In genomic region chr5:140107907-140108306, GRCm38 (mm10) we compare ENCODE assay signal across 19 mouse cellular contexts.
DNase-seq lines count a peak whose midpoint lies in the region; ATAC-seq and TF ChIP-seq lines count a peak whose summit lies in the region.
"Had no signal": no experiment of that assay in that cellular context is flagged by ENCODE, and none has a peak within 500 bp of the region (broad histone marks: within the 10 kb centered on the region; RNA-seq: fewer than 3 reads in every experiment).

No protein-coding gene starts in this region.

- no peaks in the 10 kb centered on the region for H3K9me3 ChIP-seq in intestine, embryonic 15.5 days
- H3K9me3 ChIP-seq: forebrain, embryonic 15.5 days; hindbrain, embryonic 12.5 days had no signal

- no peak overlapping the region for H3K4me3 ChIP-seq in layer of hippocampus, adult 2 months
- no peak overlapping the region for H3K4me3 ChIP-seq in small intestine, adult 2 months (ENCODE audit: low read depth, low read length)
- no peak overlapping the region for H3K4me3 ChIP-seq in intestine, embryonic 15.5 days (replicated peaks)
- H3K4me3 ChIP-seq: forebrain, embryonic 15.5 days; hindbrain, embryonic 12.5 days had no signal

- no peaks in the 10 kb centered on the region for H3K4me1 ChIP-seq in small intestine, adult 2 months (ENCODE audit: control insufficient read depth, insufficient read depth, insufficient read length, low read length)
- no peaks in the 10 kb centered on the region for H3K4me1 ChIP-seq in intestine, embryonic 15.5 days (replicated peaks)

- no peak for TF ChIP-seq CTCF in layer of hippocampus, adult 2 months (conservative IDR thresholded peaks at IDR 0.05)
- TF ChIP-seq CTCF in small intestine, adult 2 months (IDR thresholded peaks at IDR 0.05; ENCODE audit: extremely low read depth, insufficient read length, insufficient replicate concordance, low read depth, low read length): no peak

- no peak overlapping the region for H3K9ac ChIP-seq in intestine, embryonic 15.5 days
- H3K9ac ChIP-seq: forebrain, embryonic 15.5 days; hindbrain, embryonic 12.5 days; lung, embryonic 14.5 days had no signal

- no peak overlapping the region for H3K27ac ChIP-seq in layer of hippocampus, adult 2 months
- peak overlapping the region; percentile 26; the same call in 1 of the 2 replicates for H3K27ac ChIP-seq in small intestine, adult 2 months (ENCODE audit: insufficient read depth, low read depth, low read length)
- H3K27ac ChIP-seq in intestine, embryonic 15.5 days: no peak overlapping the region
- H3K27ac ChIP-seq: forebrain, embryonic 15.5 days; hindbrain, embryonic 12.5 days had no signal

- H3K4me2 ChIP-seq in intestine, embryonic 15.5 days (replicated peaks): no peak overlapping the region
- H3K4me2 ChIP-seq: forebrain, embryonic 15.5 days; hindbrain, embryonic 12.5 days; lung, embryonic 14.5 days had no signal

- DNase-seq in layer of hippocampus, adult 9-11 months: peak; percentile 22
- DNase-seq in layer of hippocampus, adult 2 months (ENCODE audit: low spot score in 2 of 2): no peak
- peak; percentile 77 for DNase-seq in lung, postnatal 36 days
- no peak for DNase-seq in adrenal gland, postnatal 36 days
- no peak for DNase-seq in cerebellum, adult 11 months
- DNase-seq: adrenal gland, postnatal 14 days; cerebellum, adult 9-10 months; gastrocnemius, postnatal 36 days; kidney, postnatal 36 days; lung, embryonic 14.5 days; thymus, postnatal 36 days had no signal

- 83% methylated on average over 2 of the region's 2 CpGs for WGBS in small intestine, adult 2 months
- WGBS in intestine, embryonic 15.5 days: 86% methylated on average over 2 of the region's 2 CpGs

- 0 out of 2 replicates have a peak, but pooled peaks cover 1% of the 10 kb centered on the region for H3K36me3 ChIP-seq in small intestine, adult 2 months (ENCODE audit: control insufficient read depth, insufficient read depth, low read length)
- H3K36me3 ChIP-seq in intestine, embryonic 15.5 days: no peaks in the 10 kb centered on the region
- H3K36me3 ChIP-seq: forebrain, embryonic 15.5 days had no signal

- no peaks in the 10 kb centered on the region for H3K27me3 ChIP-seq in small intestine, adult 2 months (ENCODE audit: control insufficient read depth, insufficient read depth, low read length)
- no peaks in the 10 kb centered on the region for H3K27me3 ChIP-seq in intestine, embryonic 15.5 days (replicated peaks)
- H3K27me3 ChIP-seq: forebrain, embryonic 15.5 days; hindbrain, embryonic 12.5 days; Patski had no signal

- no peak for TF ChIP-seq POLR2A in small intestine, adult 2 months (IDR thresholded peaks at IDR 0.05; ENCODE audit: low read depth, low read length)

- ATAC-seq in hematopoietic stem cell, adult 5-6 weeks (replicated peaks in 1 of 2; ENCODE audit: insufficient read depth in 1 of 2, low FRiP score in 2 of 2, low TSS enrichment in 1 of 2, low read depth in 1 of 2, poor library complexity in 2 of 2, severe bottlenecking in 2 of 2): peak; percentile 47 to 50; a peak in 2 of 4 replicates
- no peak for ATAC-seq in intestine, embryonic 15.5 days
- ATAC-seq: CD4-positive, CD25-positive, alpha-beta regulatory T cell, adult 4 months; forebrain, embryonic 15.5 days; inflammation-experienced regulatory T-cells, adult 6 months; Patski had no signal

Comparison
In these comparisons a context has a peak if more than half of its experiments do, and no peak if none do; other contexts are left out.
1. DNase-seq: peak in layer of hippocampus, adult 9-11 months (single experiment) and lung, postnatal 36 days (single experiment); none in layer of hippocampus, adult 2 months (0 of 2), adrenal gland, postnatal 36 days (0 of 2) and cerebellum, adult 11 months (single experiment).